8 mouse cellular contexts compared by ENCODE assay signal in genomic region chr8:95137641-95138098, GRCm38 (mm10). TPM values are rescaled to one million over a fixed set of nuclear protein-coding genes. Genes with fewer than 3 reads are reported as not detected.
DNase-seq lines count a peak whose midpoint lies in the region; ATAC-seq and TF ChIP-seq lines count a peak whose summit lies in the region.

No protein-coding gene starts in this region.

- H3K27me3 ChIP-seq in C2C12 (ENCODE audit: control insufficient read depth, insufficient read depth, insufficient read length): no peaks in the 10 kb centered on the region
- no peaks in the 10 kb centered on the region for H3K27me3 ChIP-seq in intestine, postnatal 0 days (replicated peaks; ENCODE audit: control insufficient read depth, insufficient read depth, low read length)
- H3K27me3 ChIP-seq in liver, postnatal 0 days (ENCODE audit: insufficient read depth, low read length): peaks cover 10% of the 10 kb centered on the region; the same call in 1 of the 2 replicates
- no peaks in the 10 kb centered on the region; the same call in 1 of the 2 replicates for H3K27me3 ChIP-seq in stomach, embryonic 14.5 days (ENCODE audit: control insufficient read depth, insufficient read depth, low read length)

- WGBS in intestine, postnatal 0 days: 7% methylated on average over 28 of the region's 28 CpGs
- WGBS in liver, postnatal 0 days (ENCODE audit: insufficient replicate concordance): 12% methylated on average over 28 of the region's 28 CpGs
- WGBS in stomach, embryonic 14.5 days: 6% methylated on average over 28 of the region's 28 CpGs

- peaks cover 21% of the 10 kb centered on the region for H3K4me1 ChIP-seq in intestine, postnatal 0 days (replicated peaks; ENCODE audit: control insufficient read depth, insufficient read depth, low read length)
- peaks cover 24% of the 10 kb centered on the region for H3K4me1 ChIP-seq in liver, postnatal 0 days (ENCODE audit: insufficient read depth)
- H3K4me1 ChIP-seq in stomach, embryonic 14.5 days (ENCODE audit: control insufficient read depth, insufficient read depth, low read length): peaks cover 33% of the 10 kb centered on the region

- TF ChIP-seq EP300 in liver, postnatal 0 days (IDR thresholded peaks at IDR 0.05; ENCODE audit: low read depth): no peak

- no peaks in the 10 kb centered on the region for H3K79me3 ChIP-seq in C2C12 (ENCODE audit: low read depth)

- H3K4me2 ChIP-seq in intestine, postnatal 0 days (replicated peaks; ENCODE audit: low read depth): peak overlapping the region; percentile 68
- H3K4me2 ChIP-seq in liver, postnatal 0 days (ENCODE audit: low read depth, low read length): peak overlapping the region; percentile 67
- peak overlapping the region; percentile 53 for H3K4me2 ChIP-seq in stomach, embryonic 14.5 days (replicated peaks; ENCODE audit: low read depth, low read length)

- H3K4me3 ChIP-seq in C2C12 (ENCODE audit: insufficient read depth, poor library complexity, severe bottlenecking): no peak overlapping the region
- H3K4me3 ChIP-seq in intestine, postnatal 0 days (ENCODE audit: low read depth, low read length): peak overlapping the region; percentile 36
- H3K4me3 ChIP-seq in liver, postnatal 0 days (ENCODE audit: low read depth, low read length): peak overlapping the region; percentile 46
- peak overlapping the region; percentile 29 for H3K4me3 ChIP-seq in stomach, embryonic 14.5 days (ENCODE audit: low read depth, low read length)

- H3K27ac ChIP-seq in intestine, postnatal 0 days (ENCODE audit: low read depth, low read length): no peak overlapping the region
- peak overlapping the region; percentile 76 for H3K27ac ChIP-seq in liver, postnatal 0 days (ENCODE audit: low read depth)
- H3K27ac ChIP-seq in stomach, embryonic 14.5 days (ENCODE audit: low read length): no peak overlapping the region; the same call in 1 of the 2 replicates

- H3K9ac ChIP-seq in intestine, postnatal 0 days (ENCODE audit: low read depth, low read length): no peak overlapping the region
- peak overlapping the region; percentile 57; the same call in 1 of the 2 replicates for H3K9ac ChIP-seq in liver, postnatal 0 days (replicated peaks)
- peak overlapping the region; percentile 38; the same call in 1 of the 2 replicates for H3K9ac ChIP-seq in stomach, embryonic 14.5 days (replicated peaks; ENCODE audit: low read depth, low read length)

- TF ChIP-seq CTCF in C2C12 (IDR thresholded peaks at IDR 0.05; ENCODE audit: control insufficient read depth, insufficient read depth, insufficient read length): no peak
- no peak for TF ChIP-seq CTCF in brain, embryonic 14.5 days (IDR thresholded peaks at IDR 0.05; ENCODE audit: borderline replicate concordance, extremely low read depth, insufficient read depth, insufficient read length)
- no peak for TF ChIP-seq CTCF in intestine, postnatal 0 days (IDR thresholded peaks at IDR 0.05; ENCODE audit: low read depth)
- no peak for TF ChIP-seq CTCF in liver, postnatal 0 days (IDR thresholded peaks at IDR 0.05; ENCODE audit: low read depth)

- TF ChIP-seq POLR2A in brain, embryonic 14.5 days (IDR thresholded peaks at IDR 0.05; ENCODE audit: borderline replicate concordance, extremely low read depth, insufficient read depth, insufficient read length, poor library complexity, severe bottlenecking): no peak

- H3ac ChIP-seq in C2C12 (ENCODE audit: control insufficient read depth, insufficient read length, low read depth): peak overlapping the region; percentile 19

- peak; percentile 32 for DNase-seq in brain, embryonic 14.5 days (ENCODE audit: low read depth)
- peak; percentile 65 for DNase-seq in liver, postnatal 0 days
- no peak for DNase-seq in right cerebral cortex, postnatal 4 days

- H3K79me2 ChIP-seq in C2C12 (ENCODE audit: control insufficient read depth, insufficient read depth): no peaks in the 10 kb centered on the region

- ATAC-seq in granulocyte monocyte progenitor cell, adult 5-6 weeks (replicated peaks; ENCODE audit: poor library complexity, severe bottlenecking): peak; percentile 38
- ATAC-seq in intestine, postnatal 0 days: peak; percentile 62
- peak; percentile 81 for ATAC-seq in liver, postnatal 0 days
- ATAC-seq in stomach, embryonic 14.5 days (ENCODE audit: insufficient number of reproducible peaks, insufficient read depth, low FRiP score, low read depth): peak; percentile 44
- no peak for ATAC-seq in megakaryocyte-erythroid progenitor cell, adult 5-6 weeks (replicated peaks; ENCODE audit: low FRiP score, low TSS enrichment, poor library complexity, severe bottlenecking)

- no peaks in the 10 kb centered on the region for H3K9me3 ChIP-seq in intestine, postnatal 0 days (ENCODE audit: control insufficient read depth)
- no peaks in the 10 kb centered on the region for H3K9me3 ChIP-seq in liver, postnatal 0 days (ENCODE audit: low read length)
- no peaks in the 10 kb centered on the region for H3K9me3 ChIP-seq in stomach, embryonic 14.5 days (ENCODE audit: control insufficient read depth, low read depth, low read length)

- no peaks in the 10 kb centered on the region for H3K36me3 ChIP-seq in C2C12 (ENCODE audit: control insufficient read depth, insufficient read depth)
- peaks cover 19% of the 10 kb centered on the region; the same call in 1 of the 2 replicates for H3K36me3 ChIP-seq in intestine, postnatal 0 days (ENCODE audit: control insufficient read depth, insufficient read depth)
- H3K36me3 ChIP-seq in liver, postnatal 0 days (replicated peaks; ENCODE audit: insufficient read depth, low read length): no peaks in the 10 kb centered on the region
- peaks cover 1% of the 10 kb centered on the region; the same call in 1 of the 2 replicates for H3K36me3 ChIP-seq in stomach, embryonic 14.5 days (ENCODE audit: control insufficient read depth, insufficient read depth, low read length)

TF ChIP-seq in C2C12, 6 proteins besides CTCF, POLR2A, EP300 and RAD21:
- TF ChIP-seq FOSL1 (IDR thresholded peaks at IDR 0.05; ENCODE audit: insufficient read depth, low read length, poor library complexity, severe bottlenecking) (no peak), USF1 (IDR thresholded peaks at IDR 0.05; ENCODE audit: low read depth) (no peak), MAX (IDR thresholded peaks at IDR 0.05) (no peak), MYOG (IDR thresholded peaks at IDR 0.05; ENCODE audit: control insufficient read depth, extremely low read depth, insufficient read length) (no peak), MYOD1 (IDR thresholded peaks at IDR 0.05; ENCODE audit: control insufficient read depth, insufficient read length, low read depth) (no peak), CEBPB (IDR thresholded peaks at IDR 0.05; ENCODE audit: low read depth) (no peak)

RNA-seq across cellular contexts. Expression of gene Katnb1, which starts 56.7 kb away (rescaled TPM):
- polyA plus RNA-seq in C2C12 (2012; fragmentation: generic; extraction: Trizol): 23.7 TPM
- 56.2 and 67.2 TPM in 2 replicates for polyA plus RNA-seq in brain, embryonic 14.5 days (2012; rRNA removed)
- total RNA-seq in granulocyte monocyte progenitor cell, adult 5-6 weeks (2014; fragmentation: Nextera tagmentation): 14.3 and 17.6 TPM in 2 replicates
- 33.2 and 34.4 TPM in 2 replicates for total RNA-seq in granulocyte monocyte progenitor cell, adult 5-6 weeks (2017)
- 12.7 and 14.2 TPM in 2 replicates for polyA plus RNA-seq in intestine, postnatal 0 days (2015; fragmentation: Nextera tagmentation; extraction: Ambion mirVana)
- polyA plus RNA-seq in liver, postnatal 0 days (2015; fragmentation: Nextera tagmentation; extraction: Ambion mirVana): 4.7 and 5.1 TPM in 2 replicates
- polyA plus RNA-seq in stomach, embryonic 14.5 days (2014; fragmentation: Nextera tagmentation; extraction: Ambion mirVana): 17.9 and 21.1 TPM in 2 replicates
- total RNA-seq in megakaryocyte-erythroid progenitor cell, adult 5-6 weeks (2014; fragmentation: Nextera tagmentation): 7.7 and 18.8 TPM in 2 replicates
- total RNA-seq in megakaryocyte-erythroid progenitor cell, adult 5-6 weeks (2017): 19.4 and 27.5 TPM in 2 replicates
